Mouse (Mus musculus) embryonic fibroblast, embryonic 13.5 days (primary cell): ENCODE measurements around the gene Gm20498. TPM values are rescaled to one million over a fixed set of nuclear protein-coding genes. Genes with fewer than 3 reads are reported as not detected.

Experiments
- H3K27ac ChIP-seq: 2 replicates; pipeline ENCODE4 v1.5.1; 2012; ENCODE audit warnings: low read length, control low read depth, inconsistent platforms; ENCODE audit not compliant: insufficient read depth
- H3K4me1 ChIP-seq: 2 replicates; pipeline ENCODE4 v1.6.1; 2011; ENCODE audit warnings: low read length; ENCODE audit not compliant: control insufficient read depth, insufficient read depth
- H3K4me3 ChIP-seq: 2 replicates; pipeline ENCODE4 v1.5.1; 2011; ENCODE audit warnings: mild to moderate bottlenecking, control low read depth, low read length; ENCODE audit not compliant: insufficient read depth
- CTCF ChIP-seq: IDR thresholded peaks from 2 replicates; pipeline ENCODE4 v1.5.1; 2011; ENCODE audit warnings: mild to moderate bottlenecking, control low read depth, low read length, moderate library complexity, borderline replicate concordance; ENCODE audit not compliant: insufficient read depth
- POLR2A ChIP-seq: IDR thresholded peaks from 2 replicates; pipeline ENCODE4 v1.6.1; 2011; ENCODE audit warnings: low read depth, mild to moderate bottlenecking, control low read depth, low read length, moderate library complexity
- polyA plus RNA-seq: library from polyadenylated mRNA; stranded (reverse); fragments of >200 nt; gene quantifications from 2 replicates; pipeline ENCODE4 v1.2.4, GENCODE M21; 2011; ENCODE audit warnings: low read depth; ENCODE audit not compliant: missing spikeins, insufficient read length

Gene Gm20498
- polyA plus RNA-seq, 1 experiment, result 11.9 TPM

- no peaks in the 10 kb centered on the region for H3K4me1 ChIP-seq
- no peak overlapping the region for H3K27ac ChIP-seq
- no peak overlapping the region for H3K4me3 ChIP-seq
- no peak for TF ChIP-seq CTCF
- no peak for TF ChIP-seq POLR2A
Measured at GRCm38 (mm10) chr12:81333841-81334240, 198.9 kb downstream of the Gm20498 start.

DNA sequence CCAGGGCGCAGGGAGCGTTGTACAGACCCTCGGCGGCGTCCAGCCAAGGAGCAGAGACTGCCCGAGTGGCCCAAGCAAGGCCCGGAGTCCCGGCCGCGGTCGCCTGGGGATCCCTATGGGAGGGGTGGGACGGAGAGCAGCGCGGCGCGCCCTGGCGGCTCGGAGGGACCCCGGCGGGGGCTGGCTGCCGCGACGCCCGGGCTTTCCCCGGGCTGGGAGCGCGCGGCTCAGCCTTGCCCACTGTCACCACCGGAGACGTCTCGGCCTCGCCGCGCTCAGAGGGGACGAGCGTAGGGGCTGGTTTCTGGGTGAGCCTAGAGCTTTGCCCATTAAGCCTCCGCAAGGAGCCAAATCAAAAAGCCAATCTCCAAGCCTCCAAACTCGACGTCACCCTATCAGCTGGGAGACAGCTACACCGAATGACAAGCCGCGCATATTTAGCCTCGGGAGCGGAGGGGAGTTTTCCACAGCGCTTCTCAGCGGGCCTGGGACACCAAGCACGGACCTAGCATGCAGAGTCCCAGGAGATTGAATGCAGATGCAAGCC lies 199.8 kb downstream of the Gm20498 start, which contains the start of gene Slc8a3:
Gene Slc8a3 (minus strand): TSS at position 306 of the 547 bp plus-strand sequence.
- Histone ChIP-seq H3K27ac (no peak within 1 kb of the TSS), H3K4me1 (no peaks in the 10 kb centered on the region), H3K4me3 (peak within 1 kb of the TSS; percentile 33)
- TF ChIP-seq CTCF, result no peak
- no peak for TF ChIP-seq POLR2A

DNA sequence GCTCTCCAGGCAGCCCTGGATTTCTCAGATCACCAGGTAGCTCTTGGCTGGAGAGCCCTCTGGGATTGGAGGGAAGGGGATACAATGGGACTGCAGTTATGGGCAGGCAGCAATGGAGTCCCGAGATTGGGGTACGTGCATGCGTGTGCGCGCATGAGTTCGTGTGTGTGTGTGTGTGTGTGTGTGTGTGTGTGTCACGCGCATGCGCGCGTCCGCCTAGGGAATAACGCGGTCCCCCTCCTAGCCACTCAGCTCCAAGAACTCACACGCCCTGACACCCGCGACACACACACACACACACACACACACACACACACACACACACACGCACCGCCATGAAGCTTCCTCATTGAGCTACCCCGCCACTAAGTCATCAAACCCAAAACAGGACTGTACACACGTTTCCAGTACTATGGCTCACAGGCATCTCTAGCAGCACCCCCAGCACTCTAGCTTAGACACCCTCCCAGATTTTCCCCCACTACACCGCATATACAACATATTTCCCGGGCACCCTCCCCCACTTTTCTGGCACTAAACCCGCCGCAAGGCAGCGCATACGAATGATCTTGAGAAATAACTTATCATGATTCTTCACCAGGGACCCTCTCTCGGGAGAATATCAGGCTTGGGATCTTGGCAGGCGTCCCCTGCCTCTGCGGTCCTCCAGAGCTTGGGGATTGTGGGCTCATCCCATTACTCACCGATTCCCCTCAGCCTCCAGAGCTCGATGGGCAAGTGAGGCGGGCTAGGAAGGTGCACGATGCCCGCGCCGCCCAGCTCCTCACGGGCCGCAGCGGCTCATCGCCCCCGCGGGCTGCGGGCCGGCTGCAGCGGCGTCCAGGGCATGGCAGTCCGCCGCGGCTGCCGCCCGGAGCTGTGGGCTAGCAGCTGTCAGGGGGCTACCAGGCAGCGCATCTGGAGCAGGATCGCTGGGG lies 200.5 kb downstream of the Gm20498 start:
- no peak overlapping the region for H3K27ac ChIP-seq
- TF ChIP-seq POLR2A, result no peak
- no peak for TF ChIP-seq CTCF
- H3K4me3 ChIP-seq, result peak overlapping the region; percentile 33
- no peaks in the 10 kb centered on the region for H3K4me1 ChIP-seq

GRCm38 (mm10) chr12:81331046-81331638 lies 201.6 kb downstream of the Gm20498 start:
- Histone ChIP-seq H3K4me1 (no peaks in the 10 kb centered on the region), H3K27ac (no peak overlapping the region), H3K4me3 (no peak overlapping the region)
- TF ChIP-seq CTCF (no peak), POLR2A (no peak)

- H3K4me1 ChIP-seq, result no peaks in the 10 kb centered on the region
- TF ChIP-seq CTCF, result no peak
- TF ChIP-seq POLR2A, result no peak
- no peak overlapping the region for H3K4me3 ChIP-seq
- H3K27ac ChIP-seq, result no peak overlapping the region
Measured at GRCm38 (mm10) chr12:81324991-81325390, 207.7 kb downstream of the Gm20498 start.

DNA sequence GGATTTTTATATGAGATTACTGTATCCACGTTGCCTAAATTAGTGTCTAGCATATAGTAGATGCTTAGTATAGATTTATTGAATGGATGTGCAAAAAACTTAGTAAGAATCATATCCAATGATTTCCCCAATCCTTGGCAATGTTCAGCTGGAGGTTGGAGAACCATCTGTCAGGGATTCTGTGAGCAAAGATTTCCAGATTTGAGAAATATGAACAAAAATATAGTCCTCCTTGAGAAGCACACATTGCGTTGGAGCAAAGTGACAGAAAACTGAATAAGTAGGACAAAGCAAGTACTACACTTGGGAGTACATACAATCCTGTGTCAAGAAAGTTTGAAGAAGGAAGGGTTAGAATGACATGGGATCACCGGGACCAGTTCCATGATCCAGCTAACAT lies 208.6 kb downstream of the Gm20498 start:
- no peak overlapping the region for H3K4me3 ChIP-seq

GRCm38 (mm10) chr12:81321021-81321420 lies 211.7 kb downstream of the Gm20498 start:
- no peak for TF ChIP-seq POLR2A
- TF ChIP-seq CTCF, result no peak
- Histone ChIP-seq H3K27ac (no peak overlapping the region), H3K4me1 (no peaks in the 10 kb centered on the region), H3K4me3 (no peak overlapping the region)

More for the DNA sequence above, 208.6 kb downstream of the Gm20498 start:
- Histone ChIP-seq H3K4me1 (no peaks in the 10 kb centered on the region), H3K27ac (no peak overlapping the region)
- no peak for TF ChIP-seq CTCF
- no peak for TF ChIP-seq POLR2A

DNA sequence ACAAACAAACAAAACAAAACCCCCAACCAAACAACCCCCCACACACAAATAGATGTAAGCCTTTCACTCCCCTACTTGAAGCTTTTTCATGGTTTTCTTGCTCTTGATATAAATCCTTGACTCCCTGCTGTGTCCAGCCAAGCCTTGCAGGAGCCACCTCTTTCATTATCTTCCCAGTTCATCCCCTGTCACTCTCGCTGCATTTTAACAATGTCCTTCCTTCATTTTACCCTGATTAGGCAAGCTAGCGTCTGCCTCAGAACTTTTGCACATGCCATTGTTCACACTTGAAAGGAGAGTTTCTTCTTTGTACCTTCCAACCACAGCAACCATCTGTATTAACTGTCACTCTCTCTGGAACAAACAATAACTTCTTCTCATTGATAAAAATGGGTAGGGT lies 214.9 kb downstream of the Gm20498 start:
- no peaks in the 10 kb centered on the region for H3K4me1 ChIP-seq
- H3K4me3 ChIP-seq, result no peak overlapping the region
- no peak for TF ChIP-seq CTCF
- TF ChIP-seq POLR2A, result no peak
- no peak overlapping the region for H3K27ac ChIP-seq

GRCm38 (mm10) chr12:81315953-81316352 lies 216.8 kb downstream of the Gm20498 start:
- Histone ChIP-seq H3K4me1 (no peaks in the 10 kb centered on the region), H3K27ac (no peak overlapping the region), H3K4me3 (no peak overlapping the region)
- no peak for TF ChIP-seq POLR2A
- TF ChIP-seq CTCF, result no peak

Other genes starting within 250 kb of the Gm20498 start
- 0.23 and 0.62 TPM in 2 replicates for gene Slc8a3, start 199.7 kb downstream of the Gm20498 start, polyA plus RNA-seq
- 1.0 and 1.7 TPM in 2 replicates for gene Gm4787, start 153.4 kb downstream of the Gm20498 start, polyA plus RNA-seq
- 1.1 and 1.5 TPM in 2 replicates for gene Adam4, start 111.0 kb downstream of the Gm20498 start, polyA plus RNA-seq
- gene Cox16, start 47.8 kb downstream of the Gm20498 start, polyA plus RNA-seq, result 61.4 and 68.8 TPM in 2 replicates
- gene Synj2bp, start within 50 bp of the Gm20498 start, polyA plus RNA-seq, result 35.7 and 38.6 TPM in 2 replicates
- gene Adam21, start 35.6 kb upstream of the Gm20498 start, polyA plus RNA-seq, result 0.17 and 0.47 TPM in 2 replicates
- 60.3 and 64.0 TPM in 2 replicates for gene Med6, start 62.1 kb upstream of the Gm20498 start, polyA plus RNA-seq
- 13.0 and 28.3 TPM in 2 replicates for gene Ttc9, start 98.3 kb upstream of the Gm20498 start, polyA plus RNA-seq
- gene Map3k9, start 248.3 kb upstream of the Gm20498 start, polyA plus RNA-seq, result 0.23 and 0.42 TPM in 2 replicates